Mouse (Mus musculus): ENCODE results near the gene Hoxb2.

Hoxb2 gene

GRCm38 (mm10) chr11:96316696-96317607, 33.4 kb upstream of the Hoxb2 start:
- no peak for DNase-seq (ENCODE audit: low spot score)

DNA sequence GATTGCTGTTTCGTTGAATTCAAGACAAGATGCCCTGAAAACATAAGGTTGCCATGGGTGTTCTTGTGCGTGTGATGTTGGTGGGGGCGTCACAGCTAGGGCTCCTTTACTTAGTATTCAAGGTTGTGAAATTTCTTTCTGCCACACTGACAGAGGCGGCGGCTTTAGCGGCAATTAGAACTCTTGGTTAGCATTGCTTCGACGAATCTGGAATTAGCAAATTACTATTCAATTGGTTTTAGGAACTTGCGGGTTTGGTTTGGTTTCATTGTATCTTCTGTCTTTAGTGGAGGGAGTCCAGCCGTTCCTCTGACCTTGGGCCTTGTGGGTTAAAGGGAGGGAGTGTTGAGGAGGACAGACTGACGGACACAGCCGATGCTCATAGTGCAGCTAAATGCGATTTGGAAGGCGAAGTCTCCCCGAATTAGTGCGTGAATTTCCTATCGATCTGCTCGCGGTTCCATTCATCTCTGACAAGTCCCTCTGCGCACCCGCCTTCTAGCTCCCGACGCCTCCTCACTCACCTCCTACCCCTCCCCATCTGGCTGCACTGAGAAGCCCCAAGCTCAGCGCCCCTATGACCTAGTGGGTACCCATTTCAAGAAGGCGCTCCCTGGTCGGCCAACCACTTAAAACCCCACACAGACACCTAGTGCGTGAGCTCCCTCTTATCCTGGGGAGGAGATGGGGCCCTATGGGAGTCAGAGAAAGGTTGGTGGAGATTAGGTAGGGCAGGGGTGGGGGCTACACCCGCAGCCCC, 32.5 kb upstream of the Hoxb2 start, which contains the start of gene Hoxb4:
Gene Hoxb4, plus strand, starts transcription at position 660 of the 760 bp plus-strand sequence.
- DNase-seq (ENCODE audit: low spot score), result no peak

GRCm38 (mm10) chr11:96318368-96319070, 31.8 kb upstream of the Hoxb2 start:
- peak; percentile 75 for DNase-seq (ENCODE audit: low spot score)

DNA sequence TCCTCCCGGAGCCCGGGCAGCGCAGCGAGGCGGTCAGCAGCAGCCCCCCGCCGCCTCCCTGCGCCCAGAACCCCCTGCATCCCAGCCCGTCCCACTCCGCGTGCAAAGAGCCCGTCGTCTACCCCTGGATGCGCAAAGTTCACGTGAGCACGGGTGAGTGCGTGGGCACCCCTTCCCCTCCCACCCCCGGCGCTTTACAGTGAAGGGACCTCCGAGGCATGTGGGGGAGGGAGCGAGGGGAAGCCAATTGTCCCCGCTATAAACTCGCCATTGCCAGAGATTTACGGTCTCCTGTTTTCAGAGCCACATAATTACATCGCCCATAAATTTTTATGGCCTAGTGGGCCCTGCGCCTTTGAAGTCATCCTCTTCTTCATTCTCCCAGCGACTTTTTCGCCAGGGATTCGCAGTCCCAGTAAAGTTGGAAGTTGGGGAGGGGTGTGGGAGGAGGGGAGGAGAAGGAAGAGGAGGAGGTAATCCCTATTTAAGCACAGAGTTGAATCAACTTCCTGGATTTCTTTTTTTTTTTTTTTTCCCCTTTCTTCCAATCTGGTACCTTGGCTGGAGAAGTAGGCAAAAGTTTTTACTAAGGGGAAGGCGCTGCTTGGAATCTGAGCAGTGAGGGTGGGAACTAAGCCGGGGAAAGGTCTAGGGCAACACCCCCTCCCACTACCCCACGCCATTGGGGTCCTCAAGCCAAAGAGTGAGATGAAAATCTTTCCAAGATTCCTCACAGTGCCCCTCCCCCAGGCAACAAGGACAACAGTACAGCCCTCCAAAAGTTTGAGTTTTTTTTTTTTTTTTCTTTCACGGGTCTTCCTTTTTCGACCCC, 31.0 kb upstream of the Hoxb2 start:
- peak; percentile 76 for DNase-seq (ENCODE audit: low spot score)

GRCm38 (mm10) chr11:96319910-96320309, 30.4 kb upstream of the Hoxb2 start:
- DNase-seq (ENCODE audit: low spot score), result peak; percentile 44

- no peak for DNase-seq (ENCODE audit: low spot score)
Observed at GRCm38 (mm10) chr11:96320688-96321087, 29.6 kb upstream of the Hoxb2 start.

DNA sequence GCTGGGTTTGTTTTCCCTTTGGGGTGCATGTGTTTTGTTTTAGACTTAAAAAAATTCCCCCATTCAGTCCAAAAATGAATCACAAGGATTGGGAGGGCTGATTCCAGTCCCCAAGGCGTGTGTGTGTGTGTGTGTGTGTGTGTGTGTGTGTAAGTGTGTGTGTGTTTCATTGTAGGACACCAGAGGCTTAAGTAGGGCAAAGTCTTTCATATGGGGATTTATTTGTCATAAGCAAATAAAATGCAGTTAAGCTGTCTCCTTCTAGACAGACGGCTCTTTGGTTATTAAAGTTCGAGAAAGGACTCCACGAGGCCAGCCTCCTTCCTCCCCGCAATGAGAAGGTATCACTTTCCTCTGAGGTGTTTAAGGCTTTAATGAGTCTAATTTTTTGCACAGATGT, 28.5 kb upstream of the Hoxb2 start:
- DNase-seq (ENCODE audit: low spot score), result no peak

- DNase-seq (ENCODE audit: low spot score), result no peak
Observed at GRCm38 (mm10) chr11:96322738-96323137, 27.6 kb upstream of the Hoxb2 start.

GRCm38 (mm10) chr11:96323154-96323553, 27.2 kb upstream of the Hoxb2 start, which contains the start of gene Hoxb3:
TSS of gene Hoxb3 (plus strand) at chr11:96323326.
- no peak for DNase-seq (ENCODE audit: low spot score)

GRCm38 (mm10) chr11:96324125-96324524, 26.2 kb upstream of the Hoxb2 start:
- no peak for DNase-seq (ENCODE audit: low spot score)

- DNase-seq (ENCODE audit: low spot score), result no peak
Observed at GRCm38 (mm10) chr11:96324965-96325364, 25.4 kb upstream of the Hoxb2 start.

DNA sequence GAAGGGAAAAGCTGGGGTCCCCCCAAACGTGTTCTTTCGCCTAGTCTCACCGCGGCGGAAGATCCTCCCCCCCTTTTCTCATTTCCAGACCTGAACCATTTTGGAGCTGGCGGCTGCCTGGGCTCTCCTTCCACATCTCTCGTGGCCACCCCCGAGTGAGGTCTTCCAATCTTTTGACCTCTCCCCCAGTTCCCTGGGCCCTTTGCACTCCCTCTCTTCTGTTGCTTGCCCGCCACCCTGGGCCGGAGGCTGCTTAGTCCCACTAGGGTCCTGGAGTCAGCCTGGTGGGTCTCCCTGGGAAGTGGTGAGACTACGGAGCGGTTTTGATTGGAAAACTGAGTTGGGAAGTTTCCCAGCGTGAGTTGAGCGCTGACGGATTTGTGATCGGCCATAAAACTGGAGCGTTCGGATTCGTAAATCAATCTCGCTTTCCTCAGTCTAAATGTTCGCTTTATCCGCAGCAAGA, 24.5 kb upstream of the Hoxb2 start:
- DNase-seq (ENCODE audit: low spot score), result no peak

- DNase-seq (ENCODE audit: low spot score), result no peak
Observed at GRCm38 (mm10) chr11:96326705-96327104, 23.6 kb upstream of the Hoxb2 start.

- no peak for DNase-seq (ENCODE audit: low spot score)
Observed at GRCm38 (mm10) chr11:96327122-96327521, 23.2 kb upstream of the Hoxb2 start.

- DNase-seq (ENCODE audit: low spot score), result no peak
Observed at GRCm38 (mm10) chr11:96327750-96328149, 22.6 kb upstream of the Hoxb2 start.

DNA sequence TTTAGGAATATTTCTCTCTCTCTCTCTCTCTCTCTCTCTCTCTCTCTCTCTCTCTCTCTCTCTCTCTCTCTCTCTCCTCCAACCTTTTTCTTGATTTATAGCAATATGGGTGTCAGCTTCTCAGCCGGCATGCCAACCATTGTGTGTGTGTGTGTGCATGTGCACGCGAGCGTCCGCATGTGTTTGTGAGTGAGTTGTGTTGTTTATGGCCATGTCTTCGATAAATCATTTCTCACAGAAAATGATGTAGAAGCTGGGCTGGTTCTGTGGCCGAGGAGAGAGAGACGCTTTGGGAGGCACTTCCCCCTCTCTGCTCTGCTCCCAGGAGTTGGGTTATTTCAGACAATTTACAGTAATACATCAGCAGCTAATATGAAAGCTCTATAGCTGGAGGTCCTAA, 21.7 kb upstream of the Hoxb2 start:
- no peak for DNase-seq (ENCODE audit: low spot score)

DNA sequence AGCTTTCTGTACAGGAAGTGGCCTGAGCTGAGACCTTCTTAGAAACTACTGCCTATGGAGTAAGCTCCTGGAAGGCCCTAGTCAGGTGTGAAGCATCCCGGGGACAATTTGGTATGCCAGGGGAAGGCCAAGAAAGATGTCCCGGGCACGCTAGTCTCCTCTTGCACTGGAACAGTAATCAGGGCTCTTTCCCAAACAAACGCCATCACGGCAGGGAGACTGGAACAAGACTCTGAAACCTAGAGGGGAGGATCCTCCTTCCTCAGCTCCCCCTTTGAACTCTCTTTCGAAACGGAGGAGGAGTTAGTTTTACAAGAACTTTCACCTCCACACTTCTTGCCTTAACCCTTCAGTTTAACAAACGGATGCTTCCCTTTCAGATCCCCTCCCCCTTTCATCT, 18.2 kb upstream of the Hoxb2 start:
- DNase-seq (ENCODE audit: low spot score), result peak; percentile 23

DNA sequence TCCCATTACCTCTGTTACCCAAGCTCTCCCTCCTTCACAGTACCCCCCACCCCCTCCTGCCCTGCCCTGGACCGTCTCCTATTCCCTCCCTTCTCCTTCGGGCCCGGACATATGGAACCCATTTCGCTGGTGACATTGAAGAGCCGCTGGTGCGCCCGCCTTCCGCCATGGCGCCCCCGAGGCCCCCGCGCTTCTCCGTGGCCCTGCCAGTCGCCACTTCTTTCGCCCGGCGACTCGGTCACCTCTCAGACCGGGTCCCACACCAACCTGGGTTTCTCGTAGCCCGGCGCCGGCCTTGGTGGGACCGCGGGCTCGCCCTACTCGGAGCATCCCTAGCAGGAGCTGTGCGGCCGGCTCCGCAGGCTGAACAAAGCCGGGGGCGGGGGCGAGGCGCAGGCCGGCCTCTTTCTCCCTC, 17.7 kb upstream of the Hoxb2 start:
- no peak for DNase-seq (ENCODE audit: low spot score)

DNA sequence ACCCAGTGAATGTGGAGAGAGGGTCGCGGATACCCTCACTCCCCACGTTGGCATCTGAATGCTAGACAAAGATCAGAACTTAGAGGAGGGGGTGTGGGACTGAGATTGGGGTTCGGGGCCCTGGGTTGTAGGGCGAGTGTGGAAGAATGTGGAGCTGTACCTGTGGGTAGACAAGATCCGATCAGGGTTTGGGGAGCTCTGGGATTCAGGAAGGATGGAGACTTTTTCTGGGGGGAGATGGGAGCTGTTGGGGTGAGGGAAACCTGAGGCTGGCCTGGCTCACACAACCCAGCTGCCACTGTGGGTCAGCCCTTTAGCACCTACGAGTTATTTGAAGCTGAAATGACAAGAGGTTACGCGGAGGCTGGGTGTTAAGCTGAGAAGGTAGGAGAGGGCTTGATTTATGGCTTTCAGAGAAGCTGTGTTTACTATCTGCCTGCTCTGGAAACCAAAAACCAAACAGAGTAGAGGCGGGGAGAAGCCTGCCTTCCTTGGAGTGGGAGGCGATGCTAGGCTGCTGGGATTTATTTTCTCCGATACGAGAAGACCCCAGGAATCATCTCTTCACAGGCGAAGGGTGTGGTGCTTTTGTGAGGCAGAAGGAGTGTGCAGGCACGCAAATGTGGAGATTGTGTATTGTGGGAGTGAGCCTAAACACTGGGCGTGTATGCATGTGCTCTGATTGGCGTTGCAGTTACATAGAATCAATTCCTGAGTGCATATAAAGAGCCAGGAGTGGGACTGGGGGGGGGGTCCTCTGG, 16.9 kb upstream of the Hoxb2 start:
- no peak for DNase-seq (ENCODE audit: low spot score)

GRCm38 (mm10) chr11:96334002-96334364, 16.3 kb upstream of the Hoxb2 start:
- DNase-seq (ENCODE audit: low spot score), result no peak

GRCm38 (mm10) chr11:96334998-96335397, 15.3 kb upstream of the Hoxb2 start:
- DNase-seq (ENCODE audit: low spot score), result no peak
